Mouse (Mus musculus): ENCODE measurements around the gene Serpinh1. TPM values are rescaled to one million over a fixed set of nuclear protein-coding genes. Genes with fewer than 3 reads are reported as not detected.

The Serpinh1 gene
- polyA plus RNA-seq, 1 experiment from 2014 or later = 1,619 TPM

DNA sequence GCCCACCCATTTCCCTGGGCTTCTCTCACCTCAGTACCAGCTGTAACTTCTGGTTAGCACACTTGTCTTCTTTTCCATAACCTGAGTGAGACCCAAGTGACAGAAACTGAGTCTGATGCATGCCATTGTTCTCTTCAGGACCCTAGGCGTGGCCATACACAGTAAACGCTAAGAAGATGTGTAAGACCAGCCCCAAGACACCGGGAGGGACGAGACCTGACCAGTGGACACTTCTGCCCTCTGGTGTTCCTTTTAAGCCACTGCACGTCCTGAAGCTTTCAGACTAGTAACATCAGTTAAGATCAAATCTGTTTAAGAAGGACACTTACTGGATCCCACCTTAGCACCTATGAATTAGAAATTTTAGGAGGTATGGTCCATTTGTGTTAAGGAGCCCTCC is 12.0 kb upstream of the Serpinh1 start:
- H3K4me1 ChIP-seq = peaks cover 20% of the 10 kb centered on the region
- WGBS = 2% methylated on average over 5 of the region's 5 CpGs
- no peaks in the 10 kb centered on the region for H3K36me3 ChIP-seq
- H3K9me3 ChIP-seq = no peaks in the 10 kb centered on the region
- no peak overlapping the region for H3K4me2 ChIP-seq
- H3K27ac ChIP-seq = no peak overlapping the region
- H3K9ac ChIP-seq = no peak overlapping the region
- no peaks in the 10 kb centered on the region for H3K27me3 ChIP-seq
- ATAC-seq (ENCODE audit: insufficient number of reproducible peaks, insufficient read depth, low FRiP score, low TSS enrichment, low read depth) = no peak
- H3K4me3 ChIP-seq = no peak overlapping the region

DNA sequence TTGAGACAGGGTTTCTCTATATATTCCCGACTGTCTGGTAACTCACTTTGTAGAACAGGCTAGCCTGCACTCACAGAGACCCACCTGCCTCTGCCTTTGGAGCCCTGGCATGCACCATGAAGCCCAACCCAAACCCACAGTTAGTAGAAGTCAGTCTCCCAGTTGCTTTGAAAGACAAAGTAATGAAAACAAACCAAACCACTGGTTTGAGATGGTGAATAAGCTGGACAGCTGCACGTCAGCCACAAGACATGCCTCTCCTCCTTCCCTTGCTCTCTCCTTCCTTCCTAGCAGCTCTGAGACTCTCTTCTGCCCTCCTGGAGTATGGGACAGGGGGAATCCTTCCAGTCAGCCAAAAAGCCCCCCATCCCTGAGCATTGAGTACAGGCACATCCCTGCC is 9.1 kb upstream of the Serpinh1 start:
- Histone ChIP-seq H3K4me1 (peaks cover 31% of the 10 kb centered on the region), H3K4me3 (no peak overlapping the region), H3K27me3 (no peaks in the 10 kb centered on the region), H3K36me3 (no peaks in the 10 kb centered on the region), H3K9ac (no peak overlapping the region), H3K9me3 (no peaks in the 10 kb centered on the region), H3K27ac (no peak overlapping the region), H3K4me2 (no peak overlapping the region)
- WGBS = 84% methylated on average over 2 of the region's 2 CpGs
- ATAC-seq (ENCODE audit: insufficient number of reproducible peaks, insufficient read depth, low FRiP score, low TSS enrichment, low read depth) = no peak

DNA sequence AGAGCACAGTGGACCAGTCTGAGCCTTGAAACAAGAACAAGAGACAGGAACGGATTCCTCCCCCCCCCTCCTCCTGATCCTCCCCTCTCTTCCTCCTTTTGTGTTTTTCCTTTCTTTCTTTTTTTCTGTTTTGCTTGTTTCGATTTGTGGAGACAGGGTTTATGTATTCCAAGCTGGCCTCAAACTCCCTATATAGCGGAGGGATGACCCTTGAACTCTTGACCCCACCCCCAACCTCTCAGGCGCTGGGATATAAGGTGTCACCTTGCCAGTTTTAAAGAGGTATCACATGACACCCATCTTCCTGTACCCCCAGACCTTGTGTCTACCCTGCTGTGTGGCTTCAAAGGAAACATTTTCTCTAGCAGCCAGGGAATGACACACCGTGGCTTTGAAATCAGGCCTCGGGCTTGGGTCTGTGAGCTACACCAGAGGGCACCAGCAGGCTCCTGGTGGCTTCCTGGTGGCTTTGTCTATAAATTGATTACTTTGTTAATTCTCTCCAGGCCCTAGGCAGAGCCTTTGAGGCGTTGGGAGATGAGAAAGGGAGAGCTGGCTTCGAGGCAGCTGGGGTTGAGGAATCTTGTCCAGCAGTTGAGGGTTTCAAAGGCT is 7.9 kb upstream of the Serpinh1 start:
- Histone ChIP-seq H3K4me1 (peaks cover 43% of the 10 kb centered on the region), H3K36me3 (no peaks in the 10 kb centered on the region), H3K9ac (no peak overlapping the region), H3K27ac (peak overlapping the region; percentile 99), H3K27me3 (no peaks in the 10 kb centered on the region), H3K4me2 (peak overlapping the region; percentile 42), H3K9me3 (no peaks in the 10 kb centered on the region), H3K4me3 (no peak overlapping the region)
- no peak for ATAC-seq (ENCODE audit: insufficient number of reproducible peaks, insufficient read depth, low FRiP score, low TSS enrichment, low read depth)
- 6% methylated on average over 8 of the region's 8 CpGs for WGBS

DNA sequence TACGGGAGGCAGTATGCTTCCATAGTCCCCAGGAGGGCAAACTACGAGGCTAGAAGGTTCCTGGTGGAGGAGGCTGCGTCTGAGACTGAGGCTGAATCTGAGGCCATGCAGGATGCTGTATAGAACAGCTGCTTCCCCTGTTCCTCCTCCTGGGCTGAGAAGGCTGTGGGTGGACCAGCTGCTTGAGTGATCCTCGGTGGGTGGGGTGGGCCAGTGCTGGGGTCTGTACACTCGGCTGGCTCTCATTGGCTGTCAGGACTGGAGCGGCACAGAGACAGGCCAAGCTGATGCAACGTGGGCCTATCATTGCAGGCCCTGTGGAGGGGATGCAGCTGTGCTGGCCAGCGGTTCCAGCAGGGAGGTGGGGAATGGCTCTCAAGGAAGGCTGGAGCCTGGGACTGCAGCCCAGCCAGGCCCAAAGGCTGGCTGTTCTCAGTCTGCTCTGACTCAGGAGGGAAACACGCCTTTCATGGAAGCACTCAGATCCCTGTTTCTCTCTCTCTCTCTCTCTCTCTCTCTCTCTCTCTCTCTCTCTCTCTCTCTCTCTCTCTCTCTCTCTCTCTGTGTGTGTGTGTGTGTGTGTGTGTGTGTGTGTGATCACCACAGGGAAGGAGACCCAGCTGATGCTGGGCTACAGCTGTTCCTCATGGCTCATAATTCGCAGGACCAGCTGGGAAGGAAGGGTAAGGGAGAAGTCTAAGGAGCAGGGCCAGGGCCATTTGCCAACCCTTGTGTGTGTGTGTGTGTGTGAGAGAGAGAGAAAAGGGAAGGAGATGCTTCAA is 7.2 kb upstream of the Serpinh1 start:
- Histone ChIP-seq H3K27me3 (no peaks in the 10 kb centered on the region), H3K9ac (peak overlapping the region; percentile 61), H3K4me2 (peak overlapping the region; percentile 42), H3K4me1 (peaks cover 49% of the 10 kb centered on the region), H3K27ac (peak overlapping the region; percentile 99), H3K36me3 (no peaks in the 10 kb centered on the region), H3K4me3 (peak overlapping the region; percentile 3; the same call in 1 of the 2 replicates), H3K9me3 (no peaks in the 10 kb centered on the region)
- WGBS = 4% methylated on average over 10 of the region's 10 CpGs
- peak; percentile 97 for ATAC-seq (ENCODE audit: insufficient number of reproducible peaks, insufficient read depth, low FRiP score, low TSS enrichment, low read depth)

DNA sequence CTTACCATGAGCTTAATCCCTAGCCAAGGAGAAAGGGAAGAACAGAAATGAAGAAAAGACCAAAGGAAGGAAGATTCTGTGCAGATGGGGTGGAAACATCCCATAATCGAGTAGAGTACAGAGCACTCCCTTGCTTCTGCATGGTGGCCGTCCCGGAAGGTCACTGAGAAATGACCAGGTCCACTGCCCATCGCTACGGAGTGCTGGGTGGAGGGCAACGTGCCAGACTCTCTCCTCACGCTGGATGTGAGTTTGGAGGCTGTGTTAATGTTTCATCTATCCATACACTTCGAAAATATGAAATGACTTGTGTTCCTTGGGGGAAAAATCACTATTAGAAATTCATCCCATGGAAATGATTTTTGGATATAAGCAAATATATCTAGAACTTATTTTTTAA is 5.3 kb upstream of the Serpinh1 start:
- no peaks in the 10 kb centered on the region for H3K27me3 ChIP-seq

DNA sequence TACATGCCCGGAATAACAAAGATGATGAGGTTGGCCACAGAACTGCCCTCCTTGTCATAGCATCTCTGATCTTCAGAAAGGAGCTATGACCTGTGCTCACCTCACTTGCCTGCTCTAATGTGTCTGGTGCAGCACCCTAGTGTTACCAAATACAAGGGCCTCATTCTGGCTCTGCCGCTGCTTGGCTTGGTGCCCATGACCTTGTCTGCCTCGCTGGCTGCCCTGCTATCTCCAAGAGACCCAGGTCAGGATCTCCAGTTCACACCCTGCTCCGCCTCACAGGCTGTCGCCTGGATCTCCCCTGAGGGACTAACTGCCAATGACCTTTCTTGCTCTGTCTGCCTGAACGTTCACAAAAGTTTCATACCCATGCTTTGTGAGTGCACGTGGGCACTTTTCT is 4.2 kb upstream of the Serpinh1 start:
- no peaks in the 10 kb centered on the region for H3K36me3 ChIP-seq
- 67% methylated on average over 7 of the region's 7 CpGs for WGBS
- H3K4me3 ChIP-seq = no peak overlapping the region
- H3K9ac ChIP-seq = peak overlapping the region; percentile 28; the same call in 1 of the 2 replicates
- peak overlapping the region; percentile 99 for H3K27ac ChIP-seq
- H3K4me1 ChIP-seq = peaks cover 62% of the 10 kb centered on the region
- peak overlapping the region; percentile 55; the same call in 1 of the 2 replicates for H3K4me2 ChIP-seq
- H3K27me3 ChIP-seq = no peaks in the 10 kb centered on the region
- H3K9me3 ChIP-seq = no peaks in the 10 kb centered on the region
- ATAC-seq (ENCODE audit: insufficient number of reproducible peaks, insufficient read depth, low FRiP score, low TSS enrichment, low read depth) = no peak

More for the DNA sequence above, 5.3 kb upstream of the Serpinh1 start:
- Histone ChIP-seq H3K9me3 (no peaks in the 10 kb centered on the region), H3K36me3 (no peaks in the 10 kb centered on the region), H3K4me1 (peaks cover 60% of the 10 kb centered on the region), H3K27ac (0 out of 2 replicates have a peak overlapping the region, but pooled peaks have one; percentile 99), H3K9ac (no peak overlapping the region), H3K4me3 (no peak overlapping the region), H3K4me2 (no peak overlapping the region)
- no peak for ATAC-seq (ENCODE audit: insufficient number of reproducible peaks, insufficient read depth, low FRiP score, low TSS enrichment, low read depth)
- WGBS = 88% methylated on average over 8 of the region's 8 CpGs

DNA sequence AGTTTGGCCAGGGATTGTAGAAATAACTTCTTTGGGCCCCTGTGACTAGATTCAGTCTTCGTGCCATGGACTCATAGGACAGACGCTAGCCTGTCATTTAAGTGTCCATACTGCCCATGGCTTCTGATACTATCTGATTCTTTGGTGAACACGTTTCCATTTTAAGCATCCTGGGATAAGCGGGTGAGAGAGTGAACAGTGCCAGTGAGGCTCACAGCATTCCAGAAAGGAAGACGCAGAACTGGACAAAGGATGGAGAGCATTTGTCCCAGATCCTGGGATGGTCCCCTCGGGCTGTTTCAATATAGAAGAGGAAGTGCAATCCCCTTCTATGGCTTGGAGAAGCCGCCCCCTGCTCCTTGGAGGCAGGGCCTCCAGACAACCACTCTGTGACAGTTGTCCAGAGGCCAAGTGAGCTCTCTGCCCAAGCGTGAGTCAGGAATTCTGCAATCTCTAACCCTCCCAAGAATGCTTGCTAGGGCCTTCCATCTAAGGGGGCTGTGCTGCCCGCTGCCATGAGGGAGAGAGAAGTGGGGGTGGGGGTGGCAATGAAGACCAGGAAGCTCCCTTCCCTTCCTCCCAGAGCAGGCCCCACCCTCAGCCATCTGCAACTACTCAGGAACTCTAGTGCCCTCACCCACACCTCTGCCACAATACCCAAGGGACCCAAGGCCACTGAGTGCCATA is 3.3 kb upstream of the Serpinh1 start:
- Histone ChIP-seq H3K27me3 (no peaks in the 10 kb centered on the region), H3K9ac (peak overlapping the region; percentile 70), H3K36me3 (no peaks in the 10 kb centered on the region), H3K9me3 (no peaks in the 10 kb centered on the region), H3K4me1 (peaks cover 62% of the 10 kb centered on the region), H3K27ac (peak overlapping the region; percentile 99), H3K4me2 (peak overlapping the region; percentile 55), H3K4me3 (peak overlapping the region; percentile 24)
- ATAC-seq (ENCODE audit: insufficient number of reproducible peaks, insufficient read depth, low FRiP score, low TSS enrichment, low read depth) = no peak
- 18% methylated on average over 9 of the region's 9 CpGs for WGBS

DNA sequence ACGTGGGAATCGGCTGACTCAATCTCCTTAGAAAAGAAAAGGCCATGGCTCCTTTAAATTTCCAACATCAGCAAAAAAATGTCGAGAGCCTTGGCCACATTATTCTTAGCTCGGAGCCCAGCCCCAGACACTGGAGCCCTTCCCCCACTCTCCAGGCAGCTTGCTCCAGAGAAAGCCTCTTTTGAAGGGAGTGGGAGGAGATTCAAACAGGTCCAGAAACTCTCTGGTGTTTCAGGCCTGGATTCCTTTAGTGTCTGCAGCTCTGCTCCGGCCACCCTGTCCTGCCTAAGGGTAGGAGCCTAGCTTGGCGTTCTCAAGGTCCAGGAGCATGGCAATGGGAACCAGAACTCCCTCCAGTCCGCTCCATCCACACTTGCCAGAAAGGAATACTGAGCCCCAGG is 2.7 kb upstream of the Serpinh1 start:
- WGBS = 2% methylated on average over 7 of the region's 7 CpGs
- Histone ChIP-seq H3K36me3 (no peaks in the 10 kb centered on the region), H3K4me3 (peak overlapping the region; percentile 24), H3K4me1 (peaks cover 62% of the 10 kb centered on the region), H3K9me3 (no peaks in the 10 kb centered on the region), H3K4me2 (peak overlapping the region; percentile 55), H3K27ac (peak overlapping the region; percentile 99), H3K9ac (peak overlapping the region; percentile 70), H3K27me3 (no peaks in the 10 kb centered on the region)
- no peak for ATAC-seq (ENCODE audit: insufficient number of reproducible peaks, insufficient read depth, low FRiP score, low TSS enrichment, low read depth)

DNA sequence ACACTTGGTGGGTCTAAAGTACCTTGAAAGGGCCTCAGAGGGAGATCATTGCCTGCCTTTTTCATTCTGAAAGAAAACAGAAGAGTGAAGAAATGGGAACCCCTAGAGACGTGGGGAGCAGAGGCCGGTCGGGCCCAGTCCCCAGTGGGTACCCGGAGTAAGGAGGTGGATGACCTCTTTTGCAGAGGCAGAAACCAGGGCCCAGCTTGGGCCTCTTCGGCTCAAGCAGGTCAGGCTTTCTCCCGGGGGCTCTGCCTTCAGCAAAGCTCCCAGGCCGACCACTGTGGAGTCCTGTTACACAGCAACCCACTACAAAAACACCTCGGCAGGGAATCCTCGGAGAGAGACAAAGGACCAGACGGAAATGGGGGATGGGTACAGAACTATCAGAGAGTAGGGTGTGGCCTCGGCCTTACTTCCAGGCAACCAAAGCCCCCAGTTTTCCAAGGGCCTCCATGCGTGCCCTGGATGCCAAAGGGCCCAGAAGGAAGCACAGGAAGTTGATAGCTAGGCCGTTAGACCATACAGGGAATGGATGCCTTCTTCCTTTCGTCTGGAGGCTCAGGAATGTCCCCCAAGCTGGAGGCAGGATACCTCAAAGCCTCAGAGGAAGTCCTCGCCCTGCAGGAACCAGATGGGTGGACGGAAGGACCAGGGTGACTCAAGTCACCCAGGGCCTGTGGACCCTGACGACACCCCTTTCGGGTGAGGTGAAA is 1.1 kb downstream of the Serpinh1 start:
- ATAC-seq (ENCODE audit: insufficient number of reproducible peaks, insufficient read depth, low FRiP score, low TSS enrichment, low read depth) = no peak
- H3K9ac ChIP-seq = peak overlapping the region; percentile 97
- H3K36me3 ChIP-seq = peaks cover 35% of the 10 kb centered on the region
- peak overlapping the region; percentile 92 for H3K4me2 ChIP-seq
- 1% methylated on average over 18 of the region's 18 CpGs for WGBS
- H3K4me1 ChIP-seq = peaks cover 74% of the 10 kb centered on the region
- peak overlapping the region; percentile 99 for H3K27ac ChIP-seq
- H3K27me3 ChIP-seq = no peaks in the 10 kb centered on the region
- H3K4me3 ChIP-seq = peak overlapping the region; percentile 81
- H3K9me3 ChIP-seq = no peaks in the 10 kb centered on the region

DNA sequence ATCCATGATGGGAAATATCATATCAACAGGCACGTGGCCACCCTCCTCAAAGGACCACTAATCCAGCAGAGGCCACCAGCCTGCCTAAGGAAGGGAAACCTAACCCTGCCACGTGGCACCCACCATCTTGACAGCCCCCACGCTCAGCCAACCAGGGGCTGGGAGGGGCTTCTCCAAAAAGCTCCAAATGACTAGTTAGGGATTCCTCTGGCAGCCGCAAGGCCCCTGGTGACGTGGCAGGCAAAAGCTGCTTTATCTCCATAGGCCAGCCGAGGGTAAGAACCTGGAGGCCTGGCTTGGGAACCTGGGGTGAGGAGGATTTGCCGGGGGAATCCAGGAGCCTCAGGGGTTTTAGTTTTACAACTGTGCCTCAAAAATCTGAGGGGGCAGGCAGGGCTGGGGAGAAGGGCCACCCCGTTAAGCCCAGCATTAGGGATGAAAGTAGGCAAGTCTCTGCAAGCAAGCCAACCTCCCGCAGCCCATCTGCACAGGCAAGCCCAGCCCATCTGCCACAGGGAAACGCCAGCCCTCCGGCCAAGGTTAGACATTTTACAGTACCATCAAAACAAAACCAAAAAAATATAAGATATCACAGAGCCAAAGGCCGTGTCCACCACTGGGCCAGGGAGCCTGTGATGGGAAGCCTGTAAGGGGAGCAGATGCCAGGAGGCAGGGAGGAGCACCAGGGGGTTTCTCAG is 1.8 kb downstream of the Serpinh1 start:
- no peaks in the 10 kb centered on the region for H3K9me3 ChIP-seq
- 3% methylated on average over 12 of the region's 12 CpGs for WGBS
- peak overlapping the region; percentile 97 for H3K9ac ChIP-seq
- no peak for ATAC-seq (ENCODE audit: insufficient number of reproducible peaks, insufficient read depth, low FRiP score, low TSS enrichment, low read depth)
- peaks cover 67% of the 10 kb centered on the region for H3K4me1 ChIP-seq
- peak overlapping the region; percentile 99 for H3K27ac ChIP-seq
- H3K36me3 ChIP-seq = peaks cover 42% of the 10 kb centered on the region
- H3K27me3 ChIP-seq = no peaks in the 10 kb centered on the region
- H3K4me2 ChIP-seq = peak overlapping the region; percentile 92
- H3K4me3 ChIP-seq = peak overlapping the region; percentile 81
